Mouse (Mus musculus): ENCODE measurements around the gene Psen2. TPM values are rescaled to one million over a fixed set of nuclear protein-coding genes. Genes with fewer than 3 reads are reported as not detected.

The Psen2 gene
- polyA plus RNA-seq, 1 experiment, result 58.1 TPM

- peaks cover 6% of the 10 kb centered on the region for H3K4me1 ChIP-seq (ENCODE audit: control insufficient read depth, insufficient read depth, low read length)
- no peak for TF ChIP-seq CTCF (IDR thresholded peaks at IDR 0.05; ENCODE audit: control insufficient read depth, insufficient read depth, low read length)
- no peak for TF ChIP-seq POLR2A (IDR thresholded peaks at IDR 0.05; ENCODE audit: borderline replicate concordance, control insufficient read depth, low read depth, low read length)
- WGBS, result 32% methylated on average over 4 of the region's 4 CpGs
- H3K4me3 ChIP-seq (replicated peaks; ENCODE audit: control insufficient read depth, low read depth, low read length), result peak within 1 kb of the TSS; percentile 59
- H3K27ac ChIP-seq (ENCODE audit: control insufficient read depth, insufficient read depth, low read depth, low read length, poor library complexity), result peak within 1 kb of the TSS; percentile 67
These were observed 64.1 kb downstream of the Psen2 start, which contains the start of gene Coq8a for GRCm38 (mm10) chr1:180198959-180199714. Coq8a (minus strand) TSS chr1:180199602.

- 61% methylated on average over 3 of the region's 3 CpGs for WGBS
- H3K27ac ChIP-seq (ENCODE audit: control insufficient read depth, insufficient read depth, low read depth, low read length, poor library complexity), result no peak overlapping the region
- no peak overlapping the region for H3K4me3 ChIP-seq (replicated peaks; ENCODE audit: control insufficient read depth, low read depth, low read length)
- peaks cover 6% of the 10 kb centered on the region for H3K4me1 ChIP-seq (ENCODE audit: control insufficient read depth, insufficient read depth, low read length)
- TF ChIP-seq CTCF (IDR thresholded peaks at IDR 0.05; ENCODE audit: control insufficient read depth, insufficient read depth, low read length), result no peak
- TF ChIP-seq POLR2A (IDR thresholded peaks at IDR 0.05; ENCODE audit: borderline replicate concordance, control insufficient read depth, low read depth, low read length), result no peak
These were observed 65.3 kb downstream of the Psen2 start for GRCm38 (mm10) chr1:180197956-180198355.

GRCm38 (mm10) chr1:180196508-180196907 lies 66.7 kb downstream of the Psen2 start:
- H3K27ac ChIP-seq (ENCODE audit: control insufficient read depth, insufficient read depth, low read depth, low read length, poor library complexity), result no peak overlapping the region
- peaks cover 6% of the 10 kb centered on the region for H3K4me1 ChIP-seq (ENCODE audit: control insufficient read depth, insufficient read depth, low read length)
- H3K4me3 ChIP-seq (replicated peaks; ENCODE audit: control insufficient read depth, low read depth, low read length), result no peak overlapping the region
- TF ChIP-seq CTCF (IDR thresholded peaks at IDR 0.05; ENCODE audit: control insufficient read depth, insufficient read depth, low read length), result no peak
- no peak for TF ChIP-seq POLR2A (IDR thresholded peaks at IDR 0.05; ENCODE audit: borderline replicate concordance, control insufficient read depth, low read depth, low read length)
- WGBS, result 89% methylated on average over 9 of the region's 9 CpGs

GRCm38 (mm10) chr1:180195703-180196381 lies 67.4 kb downstream of the Psen2 start:
- WGBS, result 1% methylated on average over 57 of the region's 57 CpGs
- peak overlapping the region; percentile 78 for H3K4me3 ChIP-seq (replicated peaks; ENCODE audit: control insufficient read depth, low read depth, low read length)
- TF ChIP-seq CTCF (IDR thresholded peaks at IDR 0.05; ENCODE audit: control insufficient read depth, insufficient read depth, low read length) (0 out of 2 replicates have a peak, but pooled peaks have one; percentile 1), POLR2A (IDR thresholded peaks at IDR 0.05; ENCODE audit: borderline replicate concordance, control insufficient read depth, low read depth, low read length) (peak; percentile 77; the same call in 1 of the 2 replicates)
- H3K27ac ChIP-seq (ENCODE audit: control insufficient read depth, insufficient read depth, low read depth, low read length, poor library complexity), result peak overlapping the region; percentile 23
- H3K4me1 ChIP-seq (ENCODE audit: control insufficient read depth, insufficient read depth, low read length), result peaks cover 10% of the 10 kb centered on the region

- TF ChIP-seq CTCF (IDR thresholded peaks at IDR 0.05; ENCODE audit: control insufficient read depth, insufficient read depth, low read length) (no peak), POLR2A (IDR thresholded peaks at IDR 0.05; ENCODE audit: borderline replicate concordance, control insufficient read depth, low read depth, low read length) (no peak)
- Histone ChIP-seq H3K27ac (ENCODE audit: control insufficient read depth, insufficient read depth, low read depth, low read length, poor library complexity) (peak overlapping the region; percentile 23; the same call in 1 of the 2 replicates), H3K4me1 (ENCODE audit: control insufficient read depth, insufficient read depth, low read length) (peaks cover 10% of the 10 kb centered on the region), H3K4me3 (replicated peaks; ENCODE audit: control insufficient read depth, low read depth, low read length) (peak overlapping the region; percentile 78)
- 15% methylated on average over 9 of the region's 9 CpGs for WGBS
These were observed 68.3 kb downstream of the Psen2 start for GRCm38 (mm10) chr1:180194781-180195471.

GRCm38 (mm10) chr1:180194048-180194447 lies 69.2 kb downstream of the Psen2 start:
- Histone ChIP-seq H3K4me3 (replicated peaks; ENCODE audit: control insufficient read depth, low read depth, low read length) (no peak overlapping the region), H3K27ac (ENCODE audit: control insufficient read depth, insufficient read depth, low read depth, low read length, poor library complexity) (no peak overlapping the region), H3K4me1 (ENCODE audit: control insufficient read depth, insufficient read depth, low read length) (peaks cover 9% of the 10 kb centered on the region)
- WGBS, result 87% methylated on average over 9 of the region's 9 CpGs
- no peak for TF ChIP-seq CTCF (IDR thresholded peaks at IDR 0.05; ENCODE audit: control insufficient read depth, insufficient read depth, low read length)
- no peak for TF ChIP-seq POLR2A (IDR thresholded peaks at IDR 0.05; ENCODE audit: borderline replicate concordance, control insufficient read depth, low read depth, low read length)

- Histone ChIP-seq H3K4me1 (ENCODE audit: control insufficient read depth, insufficient read depth, low read length) (peaks cover 9% of the 10 kb centered on the region), H3K27ac (ENCODE audit: control insufficient read depth, insufficient read depth, low read depth, low read length, poor library complexity) (no peak overlapping the region), H3K4me3 (replicated peaks; ENCODE audit: control insufficient read depth, low read depth, low read length) (no peak overlapping the region)
- TF ChIP-seq CTCF (IDR thresholded peaks at IDR 0.05; ENCODE audit: control insufficient read depth, insufficient read depth, low read length), result no peak
- TF ChIP-seq POLR2A (IDR thresholded peaks at IDR 0.05; ENCODE audit: borderline replicate concordance, control insufficient read depth, low read depth, low read length), result no peak
- 68% methylated on average over 8 of the region's 8 CpGs for WGBS
These were observed 69.8 kb downstream of the Psen2 start for GRCm38 (mm10) chr1:180193391-180193935.

Measured in bone marrow, adult 2 months (tissue).